ENCODE assay signal across 8 mouse cellular contexts in genomic region chr9:96838864-96839263, GRCm38 (mm10). TPM values are rescaled to one million over a fixed set of nuclear protein-coding genes. Genes with fewer than 3 reads are reported as not detected.
DNase-seq lines count a peak whose midpoint lies in the region; ATAC-seq and TF ChIP-seq lines count a peak whose summit lies in the region.

No protein-coding gene starts in this region.

- no peaks in the 10 kb centered on the region for H3K4me1 ChIP-seq in midbrain, embryonic 11.5 days (ENCODE audit: control insufficient read depth, insufficient read depth, low read length)
- peaks cover 26% of the 10 kb centered on the region for H3K4me1 ChIP-seq in midbrain, embryonic 10.5 days
- 0 out of 2 replicates have a peak, but pooled peaks cover 5% of the 10 kb centered on the region for H3K4me1 ChIP-seq in embryonic fibroblast, embryonic 13.5 days (ENCODE audit: control insufficient read depth, insufficient read depth, low read length)
- H3K4me1 ChIP-seq in intestine, embryonic 14.5 days (replicated peaks; ENCODE audit: control insufficient read depth, insufficient read depth, low read length), result peaks cover 4% of the 10 kb centered on the region; the same call in 1 of the 2 replicates
- H3K4me1 ChIP-seq in stomach, postnatal 0 days (replicated peaks; ENCODE audit: control insufficient read depth, insufficient read depth), result no peaks in the 10 kb centered on the region

- H3K4me2 ChIP-seq in midbrain, embryonic 11.5 days, result no peak overlapping the region
- no peak overlapping the region for H3K4me2 ChIP-seq in intestine, embryonic 14.5 days (ENCODE audit: low read length)
- H3K4me2 ChIP-seq in stomach, postnatal 0 days (replicated peaks; ENCODE audit: low read depth), result no peak overlapping the region

- peak; percentile 49 for ATAC-seq in midbrain, embryonic 11.5 days (ENCODE audit: low FRiP score)
- peak; percentile 12; the same call in 1 of the 2 replicates for ATAC-seq in intestine, embryonic 14.5 days (replicated peaks; ENCODE audit: low FRiP score, low TSS enrichment, low read depth)
- ATAC-seq in stomach, postnatal 0 days (ENCODE audit: low FRiP score, low TSS enrichment), result no peak

- 49% methylated on average over 10 of the region's 10 CpGs for WGBS in midbrain, embryonic 11.5 days
- WGBS in midbrain, embryonic 10.5 days, result 46% methylated on average over 10 of the region's 10 CpGs
- 33% methylated on average over 10 of the region's 10 CpGs for WGBS in intestine, embryonic 14.5 days
- 35% methylated on average over 10 of the region's 10 CpGs for WGBS in stomach, postnatal 0 days

- no peak overlapping the region for H3K4me3 ChIP-seq in midbrain, embryonic 11.5 days (ENCODE audit: low read depth, low read length)
- H3K4me3 ChIP-seq in midbrain, embryonic 10.5 days, result no peak overlapping the region
- H3K4me3 ChIP-seq in embryonic fibroblast, embryonic 13.5 days (ENCODE audit: insufficient read depth, low read length), result no peak overlapping the region
- H3K4me3 ChIP-seq in intestine, embryonic 14.5 days (ENCODE audit: low read depth, low read length), result no peak overlapping the region
- no peak overlapping the region for H3K4me3 ChIP-seq in stomach, postnatal 0 days (ENCODE audit: low read depth, low read length)

- no peak for TF ChIP-seq POLR2A in embryonic fibroblast, embryonic 13.5 days (IDR thresholded peaks at IDR 0.05; ENCODE audit: low read depth, low read length)

- peak; percentile 88 for DNase-seq in midbrain, embryonic 11.5 days (ENCODE audit: low spot score, missing footprints)
- no peak for DNase-seq in midbrain, embryonic 10.5 days (ENCODE audit: low spot score)
- peak; percentile 70 for DNase-seq in ZHBTc4 (ENCODE audit: low read depth, low spot score)
- DNase-seq in intestine, embryonic 14.5 days (ENCODE audit: low spot score), result no peak
- DNase-seq in lung, postnatal 14 days, result peak; percentile 29
- no peak for DNase-seq in stomach, postnatal 0 days (ENCODE audit: low spot score)
- DNase-seq in c-Kit-positive CD71-positive TER-119-positive erythroid progenitor cells, embryonic 14.5 days (ENCODE audit: low spot score), result no peak

- TF ChIP-seq CTCF in embryonic fibroblast, embryonic 13.5 days (IDR thresholded peaks at IDR 0.05; ENCODE audit: borderline replicate concordance, insufficient read depth, low read length), result peak; percentile 36; the same call in 1 of the 2 replicates
- peak; percentile 80 for TF ChIP-seq CTCF in stomach, postnatal 0 days (IDR thresholded peaks at IDR 0.05; ENCODE audit: low read depth)

- H3K36me3 ChIP-seq in midbrain, embryonic 11.5 days (ENCODE audit: control insufficient read depth, insufficient read depth, low read length), result no peaks in the 10 kb centered on the region
- peaks cover 64% of the 10 kb centered on the region for H3K36me3 ChIP-seq in midbrain, embryonic 10.5 days
- peaks cover 28% of the 10 kb centered on the region for H3K36me3 ChIP-seq in intestine, embryonic 14.5 days (ENCODE audit: control insufficient read depth, insufficient read depth, low read length)
- H3K36me3 ChIP-seq in stomach, postnatal 0 days (ENCODE audit: control insufficient read depth, insufficient read depth, low read length), result no peaks in the 10 kb centered on the region

- TF ChIP-seq EP300 in stomach, postnatal 0 days (optimal IDR thresholded peaks at IDR 0.05), result no peak

- H3K27me3 ChIP-seq in midbrain, embryonic 11.5 days (ENCODE audit: control insufficient read depth, insufficient read depth, low read length), result no peaks in the 10 kb centered on the region
- no peaks in the 10 kb centered on the region for H3K27me3 ChIP-seq in midbrain, embryonic 10.5 days (ENCODE audit: low read depth, poor library complexity, severe bottlenecking)
- H3K27me3 ChIP-seq in intestine, embryonic 14.5 days (replicated peaks; ENCODE audit: control insufficient read depth, insufficient read depth, low read length), result no peaks in the 10 kb centered on the region
- no peaks in the 10 kb centered on the region for H3K27me3 ChIP-seq in stomach, postnatal 0 days (ENCODE audit: control insufficient read depth, insufficient read depth, low read length)

- no peak overlapping the region for H3K27ac ChIP-seq in midbrain, embryonic 11.5 days (ENCODE audit: low read depth, low read length)
- no peak overlapping the region; the same call in 1 of the 2 replicates for H3K27ac ChIP-seq in midbrain, embryonic 10.5 days (replicated peaks)
- H3K27ac ChIP-seq in embryonic fibroblast, embryonic 13.5 days (ENCODE audit: insufficient read depth, low read length), result no peak overlapping the region
- no peak overlapping the region for H3K27ac ChIP-seq in intestine, embryonic 14.5 days (ENCODE audit: low read depth)
- 0 out of 2 replicates have a peak overlapping the region, but pooled peaks have one; percentile 13 for H3K27ac ChIP-seq in stomach, postnatal 0 days (replicated peaks)

- H3K9me3 ChIP-seq in midbrain, embryonic 11.5 days (ENCODE audit: control insufficient read depth, low read length), result no peaks in the 10 kb centered on the region; the same call in 1 of the 2 replicates
- H3K9me3 ChIP-seq in midbrain, embryonic 10.5 days (replicated peaks), result no peaks in the 10 kb centered on the region; the same call in 1 of the 2 replicates
- H3K9me3 ChIP-seq in intestine, embryonic 14.5 days (ENCODE audit: control insufficient read depth, low read length), result no peaks in the 10 kb centered on the region
- H3K9me3 ChIP-seq in stomach, postnatal 0 days (ENCODE audit: control insufficient read depth, low read length), result no peaks in the 10 kb centered on the region

- H3K9ac ChIP-seq in midbrain, embryonic 11.5 days (ENCODE audit: low read length), result no peak overlapping the region
- H3K9ac ChIP-seq in intestine, embryonic 14.5 days (ENCODE audit: low read length), result no peak overlapping the region
- no peak overlapping the region for H3K9ac ChIP-seq in stomach, postnatal 0 days (ENCODE audit: low read length)

RNA-seq across cellular contexts. Expression of gene Pxylp1, which starts 53.6 kb away (rescaled TPM):
- polyA plus RNA-seq in midbrain, embryonic 11.5 days (2014; fragmentation: Nextera tagmentation; extraction: Ambion mirVana), result 63.8 and 71.8 TPM in 2 replicates
- polyA plus RNA-seq in midbrain, embryonic 10.5 days (2016; fragmentation: Nextera tagmentation; extraction: Ambion mirVana), result 49.1 and 56.6 TPM in 2 replicates
- 19.5 and 31.4 TPM in 2 replicates for polyA plus RNA-seq in embryonic fibroblast, embryonic 13.5 days (2011; ENCODE audit: insufficient read length, low read depth, missing spikeins)
- 56.2 and 67.0 TPM in 2 replicates for polyA plus RNA-seq in intestine, embryonic 14.5 days (2014; fragmentation: Nextera tagmentation; extraction: Ambion mirVana)
- 19.1 TPM in 2 replicates for polyA plus RNA-seq in stomach, postnatal 0 days (2015; fragmentation: Nextera tagmentation; extraction: Ambion mirVana)

Comparison
In these comparisons a context has a peak if more than half of its experiments do, and no peak if none do; other contexts are left out.
1. DNase-seq: peak in midbrain, embryonic 11.5 days (single experiment), ZHBTc4 (single experiment) and lung, postnatal 14 days (single experiment); none in midbrain, embryonic 10.5 days (single experiment), intestine, embryonic 14.5 days (single experiment), stomach, postnatal 0 days (single experiment) and c-Kit-positive CD71-positive TER-119-positive erythroid progenitor cells, embryonic 14.5 days (single experiment).